Mouse (Mus musculus): ENCODE data around the gene Ankrd16. TPM values are rescaled to one million over a fixed set of nuclear protein-coding genes. Genes with fewer than 3 reads are reported as not detected.
A peak's percentile ranks its signal among the peaks of the same experiment; 100 is the strongest.

Ankrd16 gene
- polyA plus RNA-seq, 1 experiment from 2014 or later: 44.0 TPM

DNA sequence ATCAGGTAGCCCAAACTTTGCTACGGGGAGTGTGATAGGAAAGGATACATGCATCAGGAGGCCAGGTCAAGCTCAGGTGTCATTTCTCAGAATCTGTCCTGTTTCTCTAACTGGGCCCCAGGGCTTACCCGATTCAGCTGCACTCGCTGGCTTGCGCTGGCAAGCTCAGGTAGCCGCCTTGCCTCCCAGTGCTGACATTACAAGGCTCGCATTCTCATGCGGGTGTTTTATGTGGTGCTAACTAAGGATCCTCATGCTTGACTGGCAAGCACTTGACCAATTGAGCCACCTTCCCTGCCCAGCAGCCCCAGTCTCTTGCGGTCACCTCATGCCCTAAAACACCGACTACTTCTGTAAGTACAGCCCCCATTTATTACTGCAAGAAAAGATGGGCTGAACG lies 3.2 kb upstream of the Ankrd16 start:
- Histone ChIP-seq H3K27ac (no peak overlapping the region), H3K4me3 (replicated peaks) (no peak overlapping the region), H3K4me1 (peaks cover 10% of the 10 kb centered on the region), H3K4me2 (no peak overlapping the region), H3K36me3 (peaks cover 3% of the 10 kb centered on the region; the same call in 1 of the 2 replicates), H3K9me3 (no peaks in the 10 kb centered on the region), H3K9ac (no peak overlapping the region), H3K27me3 (replicated peaks) (no peaks in the 10 kb centered on the region)
- WGBS: 86% methylated on average over 10 of the region's 10 CpGs
- ATAC-seq (ENCODE audit: insufficient read depth, low FRiP score, low read depth): no peak

DNA sequence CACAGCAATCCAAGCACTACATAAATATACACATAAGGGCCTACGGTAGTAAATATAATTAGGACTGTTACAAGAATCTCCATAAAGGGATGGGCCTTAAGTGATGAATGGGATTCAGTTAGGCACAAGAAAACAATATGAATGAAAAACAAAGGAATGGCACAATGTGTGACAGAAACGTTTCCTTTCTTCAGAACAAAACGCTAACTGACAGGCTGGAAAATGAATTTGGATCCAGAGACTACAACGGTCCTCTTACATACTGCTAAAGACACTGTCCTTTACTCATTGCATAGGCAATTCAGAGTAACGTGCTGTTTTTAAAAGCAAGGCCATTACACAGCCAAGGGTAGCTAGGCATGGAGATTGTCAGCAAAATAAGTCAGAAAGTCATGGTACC lies 2.6 kb upstream of the Ankrd16 start:
- H3K27ac ChIP-seq: no peak overlapping the region
- peaks cover 16% of the 10 kb centered on the region for H3K4me1 ChIP-seq
- no peak for ATAC-seq (ENCODE audit: insufficient read depth, low FRiP score, low read depth)
- H3K9ac ChIP-seq: no peak overlapping the region
- 80% methylated on average over 5 of the region's 5 CpGs for WGBS
- no peaks in the 10 kb centered on the region for H3K36me3 ChIP-seq
- no peak overlapping the region for H3K4me3 ChIP-seq (replicated peaks)
- no peaks in the 10 kb centered on the region for H3K9me3 ChIP-seq
- no peak overlapping the region for H3K4me2 ChIP-seq
- H3K27me3 ChIP-seq (replicated peaks): no peaks in the 10 kb centered on the region

DNA sequence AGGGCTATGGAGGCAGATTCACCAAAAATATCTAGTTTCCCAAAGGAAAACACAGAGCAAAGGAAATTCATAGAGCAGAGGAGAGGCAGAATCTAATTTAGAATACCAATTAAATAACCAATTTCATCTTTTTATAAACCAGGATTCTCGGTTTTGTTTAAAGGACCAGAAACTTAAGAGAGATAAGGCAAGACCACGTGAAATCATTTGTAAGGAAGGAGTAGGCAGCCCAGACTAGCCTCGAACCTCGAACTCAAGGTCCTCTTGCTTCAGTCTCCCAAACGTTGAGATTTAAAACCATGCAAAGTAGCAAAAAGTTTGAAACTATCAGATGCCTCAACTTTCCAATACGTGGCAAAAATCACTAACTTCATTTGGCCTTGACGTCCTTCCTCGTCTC lies 1.3 kb upstream of the Ankrd16 start:
- no peaks in the 10 kb centered on the region for H3K9me3 ChIP-seq
- ATAC-seq (ENCODE audit: insufficient read depth, low FRiP score, low read depth): no peak
- H3K27me3 ChIP-seq (replicated peaks): no peaks in the 10 kb centered on the region
- H3K27ac ChIP-seq: no peak overlapping the region
- no peaks in the 10 kb centered on the region for H3K36me3 ChIP-seq
- H3K9ac ChIP-seq: peak overlapping the region; percentile 70; the same call in 1 of the 2 replicates
- 41% methylated on average over 8 of the region's 8 CpGs for WGBS
- peak overlapping the region; percentile 67 for H3K4me2 ChIP-seq
- peaks cover 18% of the 10 kb centered on the region for H3K4me1 ChIP-seq
- peak overlapping the region; percentile 73 for H3K4me3 ChIP-seq (replicated peaks)

DNA sequence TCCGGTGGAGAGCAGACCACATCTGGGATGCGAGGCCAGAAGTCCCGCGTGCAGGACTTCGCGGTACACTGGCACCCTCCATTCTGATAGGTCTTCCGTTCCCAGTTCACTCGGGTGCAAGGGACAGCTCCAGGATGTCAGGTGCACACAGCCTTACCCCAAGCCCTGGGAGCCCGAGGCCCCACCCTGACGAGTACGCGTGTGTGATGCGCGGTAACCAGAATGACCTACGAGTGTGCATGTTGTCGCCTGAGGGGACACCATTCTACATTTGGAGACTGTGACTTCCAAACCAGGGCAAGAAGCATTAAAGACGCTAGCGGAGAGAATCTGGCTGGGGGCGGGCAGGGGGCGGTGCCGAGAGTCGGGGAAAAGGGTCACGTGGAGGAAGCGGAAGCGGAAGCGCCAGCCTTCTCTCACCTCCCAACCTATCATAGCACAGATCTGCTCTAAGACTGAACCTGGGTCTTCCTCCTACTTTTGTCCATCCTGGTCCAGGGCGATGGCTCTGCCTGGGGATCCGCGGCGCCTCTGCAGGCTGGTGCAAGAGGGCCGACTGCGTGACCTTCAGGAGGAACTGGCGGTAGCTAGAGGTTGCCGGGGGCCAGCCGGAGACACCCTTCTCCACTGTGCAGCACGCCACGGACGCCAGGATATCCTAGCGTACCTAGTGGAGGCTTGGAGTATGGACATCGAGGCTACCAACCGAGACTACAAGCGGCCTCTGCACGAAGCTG lies 579 bp downstream of the Ankrd16 start:
- Histone ChIP-seq H3K4me2 (peak overlapping the region; percentile 91), H3K4me1 (peaks cover 18% of the 10 kb centered on the region), H3K9me3 (no peaks in the 10 kb centered on the region), H3K27me3 (replicated peaks) (no peaks in the 10 kb centered on the region), H3K36me3 (peaks cover 18% of the 10 kb centered on the region), H3K4me3 (replicated peaks) (peak overlapping the region; percentile 73), H3K27ac (peak overlapping the region; percentile 99), H3K9ac (peak overlapping the region; percentile 77)
- under 1% methylated on average over 43 of the region's 43 CpGs for WGBS
- ATAC-seq (ENCODE audit: insufficient read depth, low FRiP score, low read depth): peak; percentile 83

DNA sequence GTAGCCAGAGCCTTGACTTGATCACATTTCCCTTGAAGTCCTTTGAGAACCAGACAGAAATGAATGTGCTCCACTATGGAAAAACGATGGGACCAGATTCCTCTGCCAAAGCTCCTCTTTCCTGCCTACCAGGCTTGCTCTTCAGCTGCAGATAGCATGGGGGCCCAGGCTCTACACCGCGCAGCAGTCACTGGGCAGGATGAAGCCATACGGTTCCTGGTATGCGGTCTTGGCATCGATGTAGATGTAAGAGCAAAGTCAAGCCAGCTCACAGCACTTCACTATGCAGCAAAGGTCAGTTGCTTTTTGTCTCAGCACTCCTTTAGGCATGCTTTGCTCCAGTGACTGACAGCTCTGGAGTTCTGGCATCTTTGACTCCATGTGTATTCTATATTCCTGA lies 6.5 kb downstream of the Ankrd16 start:
- no peak overlapping the region for H3K4me3 ChIP-seq (replicated peaks)
- H3K36me3 ChIP-seq: peaks cover 43% of the 10 kb centered on the region
- peaks cover 10% of the 10 kb centered on the region for H3K4me1 ChIP-seq
- WGBS: 91% methylated on average over 6 of the region's 6 CpGs
- no peak overlapping the region for H3K9ac ChIP-seq
- no peaks in the 10 kb centered on the region for H3K9me3 ChIP-seq
- ATAC-seq (ENCODE audit: insufficient read depth, low FRiP score, low read depth): no peak
- H3K27ac ChIP-seq: no peak overlapping the region
- H3K27me3 ChIP-seq (replicated peaks): no peaks in the 10 kb centered on the region
- no peak overlapping the region for H3K4me2 ChIP-seq

DNA sequence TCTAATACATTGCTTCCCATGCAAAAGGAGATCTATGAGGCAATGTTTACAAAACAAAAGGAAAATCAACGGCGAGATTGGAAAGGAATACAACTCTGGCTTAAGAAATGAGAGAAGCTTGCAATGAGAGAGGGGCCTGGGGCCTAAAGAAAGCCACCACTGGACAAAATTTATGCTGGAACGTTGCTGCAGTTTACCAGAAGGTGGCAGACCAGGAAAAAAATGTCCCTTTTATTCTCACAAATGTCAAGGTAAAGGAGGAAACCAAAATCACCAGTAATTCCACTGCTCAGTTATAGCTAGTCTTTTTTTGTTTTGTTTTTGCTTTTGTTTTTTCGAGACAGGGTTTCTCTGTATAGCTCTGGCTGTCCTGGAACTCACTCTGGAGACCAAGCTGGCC lies 17.0 kb downstream of the Ankrd16 start:
- Histone ChIP-seq H3K27me3 (replicated peaks) (no peaks in the 10 kb centered on the region), H3K4me3 (replicated peaks) (no peak overlapping the region), H3K27ac (no peak overlapping the region), H3K9me3 (no peaks in the 10 kb centered on the region), H3K4me1 (no peaks in the 10 kb centered on the region), H3K9ac (no peak overlapping the region), H3K36me3 (peaks cover 16% of the 10 kb centered on the region), H3K4me2 (no peak overlapping the region)
- 69% methylated on average over 4 of the region's 4 CpGs for WGBS
- ATAC-seq (ENCODE audit: insufficient read depth, low FRiP score, low read depth): no peak

DNA sequence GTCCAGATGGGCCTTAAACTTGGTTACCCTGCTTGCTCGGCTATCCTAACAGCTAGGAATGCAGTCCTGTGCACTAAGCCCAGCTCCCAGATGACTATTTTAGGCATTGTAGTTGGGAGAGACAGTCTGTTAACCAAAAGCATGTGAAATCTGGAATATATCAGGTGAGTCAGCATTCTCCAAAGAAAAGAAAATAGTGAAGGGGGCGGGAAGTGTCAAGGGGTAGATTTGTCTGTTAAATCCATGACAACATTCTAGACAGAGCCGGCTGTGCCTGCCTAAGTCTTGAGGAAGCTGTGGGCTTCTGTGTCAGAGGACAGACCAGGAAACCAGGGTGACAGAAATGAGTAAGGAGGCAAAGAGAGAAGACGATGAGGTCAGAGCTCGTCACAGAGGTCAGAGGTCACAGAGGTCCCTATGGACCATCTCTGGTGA lies 20.3 kb downstream of the Ankrd16 start:
- 0 out of 2 replicates have a peak, but pooled peaks have one; percentile 7 for ATAC-seq (ENCODE audit: insufficient read depth, low FRiP score, low read depth)
- no peaks in the 10 kb centered on the region for H3K9me3 ChIP-seq
- H3K4me3 ChIP-seq (replicated peaks): no peak overlapping the region

DNA sequence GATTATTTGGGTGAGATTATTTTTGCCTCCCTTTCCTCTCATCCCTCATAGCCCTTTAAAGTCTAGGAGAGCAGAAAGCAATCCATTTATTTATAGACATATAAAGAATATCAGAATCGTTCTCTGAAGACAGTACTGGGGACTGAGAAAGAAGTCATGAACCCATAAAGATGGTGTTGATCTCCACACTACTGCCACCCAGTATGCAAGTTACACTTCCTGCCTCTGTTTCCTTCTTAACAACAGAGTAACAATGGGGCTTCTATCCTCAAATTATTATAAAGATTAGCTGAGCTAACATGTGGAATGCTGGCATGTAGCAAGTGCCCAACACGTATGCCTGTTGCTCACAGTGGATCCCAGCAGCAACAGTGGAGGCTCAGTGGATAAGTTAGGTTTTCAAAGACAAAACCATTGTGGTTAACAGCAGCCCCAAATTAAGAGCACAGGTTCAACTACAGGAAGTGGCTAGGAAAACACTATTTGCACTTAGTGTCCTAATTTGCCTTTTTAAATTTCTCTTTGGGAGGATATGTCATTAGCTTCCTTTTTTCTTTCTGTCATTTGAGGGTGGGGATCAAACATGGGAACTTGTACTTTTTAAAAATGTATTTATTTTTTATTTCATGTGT lies 23.7 kb downstream of the Ankrd16 start:
- Histone ChIP-seq H3K27ac (no peak overlapping the region), H3K4me3 (replicated peaks) (no peak overlapping the region), H3K9me3 (no peaks in the 10 kb centered on the region), H3K36me3 (no peaks in the 10 kb centered on the region), H3K9ac (no peak overlapping the region), H3K27me3 (replicated peaks) (no peaks in the 10 kb centered on the region), H3K4me1 (no peaks in the 10 kb centered on the region), H3K4me2 (no peak overlapping the region)
- WGBS: 83% methylated on average over 2 of the region's 2 CpGs
- no peak for ATAC-seq (ENCODE audit: insufficient read depth, low FRiP score, low read depth)

More for the DNA sequence above, 20.3 kb downstream of the Ankrd16 start:
- no peaks in the 10 kb centered on the region for H3K4me1 ChIP-seq
- no peak overlapping the region for H3K4me2 ChIP-seq
- H3K27ac ChIP-seq: no peak overlapping the region
- H3K36me3 ChIP-seq: 0 out of 2 replicates have a peak, but pooled peaks cover 2% of the 10 kb centered on the region
- no peak overlapping the region for H3K9ac ChIP-seq
- H3K27me3 ChIP-seq (replicated peaks): no peaks in the 10 kb centered on the region
- 61% methylated on average over 5 of the region's 5 CpGs for WGBS

Other genes starting within 250 kb of the Ankrd16 start
- 17.1 and 19.7 TPM in 2 replicates for gene Pfkfb3, start 223.8 kb upstream of the Ankrd16 start, polyA plus RNA-seq (2015; fragmentation: Nextera tagmentation; extraction: Ambion mirVana)
- gene Rbm17, start 173.7 kb upstream of the Ankrd16 start, polyA plus RNA-seq (2015; fragmentation: Nextera tagmentation; extraction: Ambion mirVana): 125 and 132 TPM in 2 replicates
- not detected in 2 replicates for gene Gm17490, start 151.6 kb upstream of the Ankrd16 start, polyA plus RNA-seq (2015; fragmentation: Nextera tagmentation; extraction: Ambion mirVana)
- 0.04 TPM in 1 of 2 replicates, not detected in the other for gene Il2ra, start 135.1 kb upstream of the Ankrd16 start, polyA plus RNA-seq (2015; fragmentation: Nextera tagmentation; extraction: Ambion mirVana)
- gene Il15ra, start 72.6 kb upstream of the Ankrd16 start, polyA plus RNA-seq (2015; fragmentation: Nextera tagmentation; extraction: Ambion mirVana): 2.0 and 2.3 TPM in 2 replicates
- gene Fbh1, start 294 bp upstream of the Ankrd16 start, polyA plus RNA-seq (2015; fragmentation: Nextera tagmentation; extraction: Ambion mirVana): 111 and 113 TPM in 2 replicates

Measured in stomach, embryonic 15.5 days (tissue).